ENCODE assay signal across 8 mouse cellular contexts in the genomic region with DNA sequence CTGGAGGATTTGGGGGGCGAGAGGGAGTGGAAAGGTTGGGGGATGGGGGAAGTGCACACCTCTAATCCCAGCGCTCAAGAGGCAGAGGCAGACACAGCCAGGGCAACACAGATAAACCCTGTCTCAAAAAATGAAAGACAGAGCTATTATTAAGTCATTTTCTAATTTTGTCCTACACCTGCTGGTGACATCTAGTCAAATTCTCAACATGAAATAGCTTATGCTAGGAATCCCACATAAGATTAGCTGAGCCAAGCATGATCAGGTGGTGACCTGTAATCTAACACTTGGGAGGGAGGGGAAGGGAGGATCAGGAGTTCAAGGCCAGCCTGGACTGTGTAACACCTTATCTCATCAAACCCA. TPM values are rescaled to one million over a fixed set of nuclear protein-coding genes. Genes with fewer than 3 reads are reported as not detected.
DNase-seq lines count a peak whose midpoint lies in the region; ATAC-seq and TF ChIP-seq lines count a peak whose summit lies in the region.

No protein-coding gene starts in this region.

- H3K4me2 ChIP-seq in kidney, embryonic 15.5 days: peak overlapping the region; percentile 62
- H3K4me2 ChIP-seq in liver, embryonic 14.5 days (ENCODE audit: low read depth): peak overlapping the region; percentile 88

- H3K27ac ChIP-seq in kidney, embryonic 15.5 days: peak overlapping the region; percentile 98
- H3K27ac ChIP-seq in heart, embryonic 10.5 days: peak overlapping the region; percentile 98
- H3K27ac ChIP-seq in liver, embryonic 14.5 days: peak overlapping the region; percentile 96

- TF ChIP-seq CTCF in liver, embryonic 14.5 days (IDR thresholded peaks at IDR 0.05; ENCODE audit: low read depth): no peak

- H3K27me3 ChIP-seq in kidney, embryonic 15.5 days: no peaks in the 10 kb centered on the region
- H3K27me3 ChIP-seq in heart, embryonic 10.5 days (ENCODE audit: insufficient read depth, poor library complexity, severe bottlenecking): no peaks in the 10 kb centered on the region
- no peaks in the 10 kb centered on the region for H3K27me3 ChIP-seq in liver, embryonic 14.5 days (ENCODE audit: control insufficient read depth, insufficient read depth, low read length)

- H3K9ac ChIP-seq in kidney, embryonic 15.5 days: no peak overlapping the region
- peak overlapping the region; percentile 93 for H3K9ac ChIP-seq in liver, embryonic 14.5 days (replicated peaks)

- peak overlapping the region; percentile 98 for H3K4me3 ChIP-seq in kidney, embryonic 15.5 days (replicated peaks)
- H3K4me3 ChIP-seq in heart, embryonic 10.5 days: peak overlapping the region; percentile 97
- H3K4me3 ChIP-seq in liver, embryonic 14.5 days (ENCODE audit: insufficient read depth in 1 of 2, low read depth in 2 of 2, low read length in 2 of 2): peak overlapping the region; percentile 84 to 87

- no peak for DNase-seq in kidney, adult 11 months
- peak; percentile 50 for DNase-seq in ZHBTc4 (ENCODE audit: low read depth, low spot score)
- no peak for DNase-seq in heart, embryonic 10.5 days (ENCODE audit: low spot score)
- DNase-seq in liver, embryonic 14.5 days (ENCODE audit: low read depth in 3 of 3, low spot score in 3 of 3): peak in 1 of 3 experiments; percentile 31
- no peak for DNase-seq in right cerebral cortex, postnatal 4 days
- no peak for DNase-seq in spleen, adult 12 weeks (ENCODE audit: low spot score)
- DNase-seq in adrenal gland, postnatal 25 days: no peak

- TF ChIP-seq EP300 in liver, embryonic 14.5 days (IDR thresholded peaks at IDR 0.05; ENCODE audit: low read depth): no peak

- no peak for ATAC-seq in kidney, embryonic 15.5 days (replicated peaks; ENCODE audit: low FRiP score)
- no peak for ATAC-seq in liver, embryonic 14.5 days (ENCODE audit: insufficient read depth)

- peaks cover 23% of the 10 kb centered on the region for H3K36me3 ChIP-seq in kidney, embryonic 15.5 days
- H3K36me3 ChIP-seq in heart, embryonic 10.5 days: peaks cover 27% of the 10 kb centered on the region
- peaks cover 18% of the 10 kb centered on the region for H3K36me3 ChIP-seq in liver, embryonic 14.5 days (replicated peaks; ENCODE audit: control insufficient read depth, insufficient read depth, low read depth)

- peaks cover 12% of the 10 kb centered on the region; the same call in 1 of the 2 replicates for H3K4me1 ChIP-seq in kidney, embryonic 15.5 days
- H3K4me1 ChIP-seq in heart, embryonic 10.5 days: peaks cover 6% of the 10 kb centered on the region; the same call in 1 of the 2 replicates
- peaks cover 6 to 13% of the 10 kb centered on the region in 2 experiments for H3K4me1 ChIP-seq in liver, embryonic 14.5 days (replicated peaks; ENCODE audit: control insufficient read depth in 2 of 2, insufficient read depth in 2 of 2, low read length in 1 of 2)

- no peaks in the 10 kb centered on the region for H3K9me3 ChIP-seq in kidney, embryonic 15.5 days (replicated peaks)
- H3K9me3 ChIP-seq in heart, embryonic 10.5 days: no peaks in the 10 kb centered on the region
- H3K9me3 ChIP-seq in liver, embryonic 14.5 days (ENCODE audit: control insufficient read depth, low read length): no peaks in the 10 kb centered on the region

- WGBS in kidney, embryonic 15.5 days: 50% methylated on average over 2 of the region's 2 CpGs
- 19% methylated on average over 2 of the region's 2 CpGs for WGBS in heart, embryonic 10.5 days
- 38% methylated on average over 2 of the region's 2 CpGs for WGBS in liver, embryonic 14.5 days (ENCODE audit: insufficient replicate concordance)

RNA-seq across cellular contexts. Expression of a gene that starts 1.0 kb away (rescaled TPM):
- 144 and 153 TPM in 2 replicates for polyA plus RNA-seq in kidney, embryonic 15.5 days (2015; fragmentation: Nextera tagmentation; extraction: Ambion mirVana)
- polyA plus RNA-seq in heart, embryonic 10.5 days (2016; fragmentation: Nextera tagmentation; extraction: Ambion mirVana): 106 and 127 TPM in 2 replicates
- polyA plus RNA-seq in liver, embryonic 14.5 days (2012; rRNA removed): 18.7 and 26.0 TPM in 2 replicates
- polyA plus RNA-seq in liver, embryonic 14.5 days (2014; fragmentation: Nextera tagmentation; extraction: Ambion mirVana): 44.9 and 55.3 TPM in 2 replicates
- total RNA-seq in adrenal gland, postnatal 25 days (2021): 65.3 and 69.8 TPM in 2 replicates
